Mouse (Mus musculus) gastrocnemius, postnatal 25 days (tissue): ENCODE results near the gene Gm11020. TPM values are rescaled to one million over a fixed set of nuclear protein-coding genes. Genes with fewer than 3 reads are reported as not detected.

ENCODE experiments used
- DNase-seq: peaks from one replicate; pipeline ENCODE4 v3.0.0; 2022
- total RNA-seq, 2 experiments: library from RNA; stranded (reverse); gene quantifications; 1 replicate in 1 of 2; 2 replicates in 1 of 2; pipeline ENCODE4 v1.2.3; 2021

Gene Gm11020
- total RNA-seq, 2 experiments from 2014 or later: not detected

GRCm38 (mm10) chr8:104342426-104342825 lies 21.1 kb downstream of the Gm11020 start:
- DNase-seq: no peak

DNA sequence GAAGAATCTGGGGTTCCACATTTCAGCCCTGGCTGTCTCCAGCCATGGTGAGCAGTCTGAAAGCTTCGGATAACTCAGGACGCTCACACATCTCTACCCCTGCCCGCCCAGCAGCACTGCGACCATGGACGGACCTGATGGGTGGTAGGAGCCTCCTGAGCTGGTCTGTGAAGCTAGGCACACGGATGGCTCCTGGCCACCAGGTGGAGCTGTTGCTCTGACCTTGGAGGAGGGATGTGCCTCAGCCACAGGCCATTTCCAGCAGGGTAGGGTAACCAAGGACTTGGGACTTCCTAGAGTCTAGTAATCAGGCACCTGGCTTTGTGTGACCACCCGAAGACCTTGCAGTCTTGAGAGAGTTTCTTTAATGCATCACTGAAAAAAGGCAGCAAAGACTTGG lies 22.6 kb downstream of the Gm11020 start:
- DNase-seq: peak; percentile 76

- no peak for DNase-seq
These were observed 23.3 kb downstream of the Gm11020 start for GRCm38 (mm10) chr8:104344622-104345021.

DNA sequence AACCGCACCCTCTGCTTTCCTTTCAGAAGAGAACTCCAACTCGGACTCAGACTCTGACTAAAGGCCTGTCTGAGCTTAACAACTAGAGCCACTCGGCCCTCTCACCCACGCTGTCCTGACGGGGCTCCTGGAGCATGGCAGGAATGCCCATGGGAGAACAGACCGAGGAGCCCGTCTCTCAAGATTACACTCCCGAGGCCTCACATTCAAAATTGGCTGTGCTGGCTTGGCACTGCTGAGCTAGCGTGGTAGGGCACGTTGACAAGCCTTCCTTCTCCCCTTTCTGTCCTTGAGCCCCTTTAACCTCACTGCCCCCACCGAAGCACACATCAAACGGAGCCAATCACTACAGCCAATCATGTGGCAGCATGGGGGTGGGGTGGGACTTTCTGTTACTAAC lies 25.3 kb downstream of the Gm11020 start:
- no peak for DNase-seq

DNA sequence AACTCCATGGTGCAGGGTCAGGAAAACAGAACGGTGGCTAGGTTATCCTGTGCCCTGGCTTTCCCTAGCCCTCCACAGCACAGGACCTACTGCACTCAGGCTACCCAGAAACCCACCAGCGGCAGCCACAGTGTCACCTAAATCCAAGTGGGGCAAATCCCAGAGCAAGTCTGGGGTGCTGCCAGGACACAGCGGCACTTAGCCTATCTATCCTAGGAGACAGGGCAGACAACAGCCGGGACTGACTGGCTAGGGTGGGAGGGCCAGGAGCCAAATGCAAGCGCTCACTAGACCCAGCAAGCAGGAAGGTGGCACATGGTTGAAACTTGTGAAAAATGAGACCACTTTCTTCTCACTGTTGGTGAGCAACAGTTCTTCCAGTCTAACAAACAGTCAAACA lies 27.6 kb downstream of the Gm11020 start:
- DNase-seq: no peak

DNA sequence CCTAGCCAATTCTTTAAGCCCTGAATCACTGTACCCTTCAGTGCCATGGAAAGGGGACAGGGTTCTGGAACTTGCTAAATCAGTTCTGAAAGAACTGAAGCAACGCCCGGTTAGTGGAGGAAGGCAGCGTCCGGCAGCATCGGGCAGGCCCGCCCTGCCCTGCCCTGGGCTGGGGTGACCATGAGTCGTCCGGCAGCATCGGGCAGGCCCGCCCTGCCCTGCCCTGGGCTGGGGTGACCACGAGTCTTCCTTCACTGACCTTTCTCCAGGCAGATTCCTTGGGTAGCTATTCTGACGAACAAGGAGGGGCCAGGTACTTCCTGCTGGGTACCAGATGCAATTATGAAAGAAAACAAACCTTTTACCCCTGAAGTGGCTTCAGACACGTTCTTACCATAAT lies 28.7 kb downstream of the Gm11020 start:
- DNase-seq: no peak

DNA sequence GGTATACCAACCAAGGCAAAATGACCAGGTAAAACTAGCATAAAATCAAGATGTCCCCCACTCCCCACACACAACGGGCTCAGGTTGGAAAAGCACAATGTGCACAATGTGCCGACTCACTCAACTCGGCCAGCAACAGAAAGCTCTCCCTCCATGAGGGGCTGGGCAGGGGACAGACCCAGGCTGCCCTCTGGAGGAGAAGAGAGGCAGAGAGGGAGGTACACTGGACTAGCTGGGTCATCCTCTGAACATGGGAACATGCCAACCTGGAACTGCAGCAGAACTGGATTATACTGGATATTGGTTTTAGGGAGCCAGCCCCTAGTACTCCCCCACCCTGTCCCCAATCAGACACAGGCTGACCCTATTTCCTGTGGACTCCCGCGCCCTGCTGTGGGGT lies 31.8 kb downstream of the Gm11020 start:
- no peak for DNase-seq

DNA sequence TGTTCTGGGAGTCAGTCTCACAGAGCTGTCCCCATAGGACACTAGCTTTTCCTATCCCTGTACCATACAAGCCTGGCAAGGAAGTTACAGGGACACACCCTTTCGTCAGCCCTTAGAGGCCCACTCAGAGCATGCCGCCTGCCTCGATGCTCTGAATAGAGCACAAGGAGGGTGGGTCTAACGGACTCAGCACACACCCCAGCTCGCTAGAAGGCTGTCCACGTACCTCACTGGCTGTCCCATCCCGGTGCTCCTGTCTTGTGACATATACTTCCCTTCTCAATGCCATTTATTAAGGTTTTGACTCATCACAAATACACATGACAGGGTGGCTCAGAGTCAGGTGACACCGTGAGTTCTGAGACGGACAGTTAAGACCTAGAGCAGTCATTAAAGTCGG lies 33.1 kb downstream of the Gm11020 start:
- no peak for DNase-seq

DNA sequence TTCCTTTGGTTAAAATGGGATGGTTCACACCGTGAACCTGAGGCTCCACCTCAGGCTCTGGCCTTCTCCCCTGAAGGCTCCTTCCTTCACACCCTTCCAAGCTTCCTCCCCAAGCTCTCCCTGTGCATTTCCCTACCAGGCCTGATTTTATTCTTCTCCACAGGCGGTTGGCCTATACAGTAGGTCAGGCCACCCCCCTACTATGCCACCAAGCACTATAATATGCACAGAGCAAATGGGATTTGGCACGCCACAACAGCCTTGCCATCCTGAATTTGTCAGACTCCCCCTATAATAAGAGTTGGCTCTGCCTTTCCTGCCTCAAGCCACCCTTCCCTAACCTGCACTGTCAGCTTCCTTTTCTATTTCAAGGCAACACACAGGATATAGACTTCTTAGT lies 37.3 kb downstream of the Gm11020 start:
- no peak for DNase-seq

DNA sequence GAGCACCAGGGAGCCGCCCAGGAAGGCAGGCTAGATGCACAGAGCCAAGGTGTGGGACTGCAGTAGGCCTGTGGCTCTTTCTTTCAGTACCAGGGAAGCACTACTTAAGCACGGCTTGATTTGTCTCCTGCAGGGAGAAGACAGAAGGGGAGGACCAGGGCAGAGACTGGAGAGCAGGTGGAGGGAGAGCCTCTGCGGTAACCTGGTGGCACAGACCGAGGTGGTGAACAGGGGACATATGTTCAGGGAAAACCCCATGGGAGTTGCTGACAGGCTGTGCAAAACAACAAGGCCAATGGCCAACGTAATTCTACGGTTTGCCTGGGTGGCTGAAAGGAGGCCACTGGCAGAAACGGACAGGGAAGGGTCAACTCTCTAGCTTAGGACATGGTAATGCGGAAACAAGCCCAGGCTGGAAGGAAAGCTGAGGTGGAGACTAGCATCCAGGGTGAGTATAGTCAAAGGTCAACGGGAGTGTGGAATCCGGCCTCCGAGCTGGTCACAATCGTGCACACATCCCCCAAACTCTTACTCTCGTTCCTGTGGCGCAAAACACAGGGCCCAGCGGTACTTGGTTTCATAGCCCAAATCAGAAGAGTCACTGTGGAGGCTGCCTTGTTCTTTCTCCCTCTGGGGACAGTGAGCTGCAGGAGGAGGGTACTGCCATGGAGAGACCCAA lies 38.5 kb downstream of the Gm11020 start:
- no peak for DNase-seq

DNA sequence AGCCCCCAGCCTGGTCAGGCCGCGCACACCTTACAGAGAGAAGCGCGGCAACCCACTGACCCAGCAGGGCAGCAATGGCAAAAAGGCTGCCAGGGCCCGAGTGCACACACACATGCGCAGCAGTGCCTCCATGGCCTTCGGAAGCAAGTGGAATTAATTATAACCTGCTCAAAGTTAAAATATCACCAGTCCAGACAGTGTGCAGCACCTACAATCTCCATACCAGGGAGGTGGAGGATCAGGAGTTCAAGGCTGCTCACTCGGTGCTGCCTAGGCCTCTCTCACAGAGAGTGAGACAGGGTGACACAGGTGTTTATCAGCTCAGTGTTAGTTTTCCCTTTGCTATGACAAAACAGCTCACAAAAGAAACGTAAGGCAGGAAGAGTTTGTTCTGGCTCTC lies 44.3 kb downstream of the Gm11020 start:
- DNase-seq: no peak

GRCm38 (mm10) chr8:104367398-104367797 lies 46.0 kb downstream of the Gm11020 start:
- DNase-seq: no peak

DNA sequence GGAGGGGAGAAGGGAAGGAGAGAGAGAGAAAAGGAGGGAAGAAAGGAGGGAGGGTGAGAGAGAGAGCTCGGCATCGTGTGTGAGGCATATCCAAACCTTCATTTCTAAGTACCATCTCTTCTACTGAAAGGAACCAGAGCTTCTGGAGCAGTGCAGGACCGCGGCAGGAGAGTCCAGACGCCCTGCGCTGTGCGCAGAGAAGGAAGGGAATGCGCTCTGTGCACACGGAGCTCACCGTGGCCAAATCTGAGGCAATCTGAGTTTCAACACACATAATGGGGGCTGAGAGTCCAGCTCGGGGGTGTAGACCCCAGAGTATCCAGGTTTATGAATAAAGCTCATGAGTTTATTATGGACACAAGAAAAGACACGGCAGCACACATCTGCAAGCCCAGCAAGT lies 48.2 kb downstream of the Gm11020 start:
- no peak for DNase-seq

DNA sequence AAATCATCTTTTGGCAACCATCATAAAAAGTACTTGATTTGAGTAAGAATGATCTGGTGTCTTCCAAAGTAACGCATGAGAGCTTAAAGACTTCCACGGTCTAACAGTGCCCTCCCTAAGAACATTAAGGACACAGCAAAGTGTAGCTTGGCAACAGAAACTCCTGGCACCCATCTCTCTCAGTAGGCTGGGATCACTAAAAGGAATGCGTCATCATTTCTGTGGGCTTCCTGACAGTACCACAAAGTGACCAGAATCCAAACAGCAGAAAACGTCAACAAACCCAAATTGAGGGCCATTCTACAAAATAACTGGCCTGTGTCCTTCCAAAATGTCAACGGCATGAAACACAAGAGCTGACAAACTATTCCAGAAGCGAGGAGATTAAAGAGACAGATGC lies 48.7 kb downstream of the Gm11020 start:
- DNase-seq: peak; percentile 22

DNA sequence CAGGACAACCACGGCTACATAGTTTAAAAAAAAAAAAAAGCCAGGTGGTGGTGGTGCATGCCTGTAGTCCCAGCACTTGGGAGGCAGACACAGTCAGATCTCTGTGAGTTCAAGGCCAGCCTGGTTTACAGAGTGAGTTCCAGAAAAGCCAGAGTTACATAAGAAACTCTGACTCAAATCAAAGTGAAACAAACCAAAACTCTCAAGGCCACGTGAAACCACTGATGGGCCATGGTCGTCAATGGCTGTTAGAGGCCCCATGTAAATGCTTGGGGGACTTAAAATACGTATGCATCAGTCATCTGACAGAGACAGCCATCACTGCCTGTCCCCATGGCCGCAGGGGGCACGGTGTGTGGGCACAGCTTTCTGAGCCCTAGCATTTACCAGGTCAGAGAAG lies 49.8 kb downstream of the Gm11020 start:
- no peak for DNase-seq

Other genes starting within 250 kb of the Gm11020 start
- 10 to 100 TPM; 41.8 to 51.9 TPM for gene Cdh5, start 219.9 kb upstream of the Gm11020 start, total RNA-seq
- gene Bean1, start 151.1 kb upstream of the Gm11020 start, total RNA-seq: under 1 TPM; 0.27 to 0.31 TPM
- gene Tk2, start 73.0 kb upstream of the Gm11020 start, total RNA-seq: 1 to 10 TPM; 2.7 to 3.8 TPM
- 1 to 10 TPM; 1.7 to 2.9 TPM for gene Cklf, start 70.7 kb upstream of the Gm11020 start, total RNA-seq
- not detected for gene Cmtm2a, start 28.4 kb upstream of the Gm11020 start, total RNA-seq
- gene Gm45711, start 11.5 kb upstream of the Gm11020 start, total RNA-seq: not detected
- not detected for gene Cmtm1, start 11.4 kb upstream of the Gm11020 start, total RNA-seq
- gene Cmtm2b, start 663 bp downstream of the Gm11020 start, total RNA-seq: not detected
- gene Cmtm3, start 17.8 kb downstream of the Gm11020 start, total RNA-seq: 10 to 100 TPM in 1 of 2 experiments, 1 to 10 TPM in 1; 8.5 to 10.3 TPM
- 1 to 10 TPM; 3.7 to 4.1 TPM for gene Cmtm4, start 74.2 kb downstream of the Gm11020 start, total RNA-seq
- 100 to 1,000 TPM in 1 of 2 experiments, 10 to 100 TPM in 1; 63.2 to 101 TPM for gene Dync1li2, start 121.5 kb downstream of the Gm11020 start, total RNA-seq
- gene Terb1, start 188.3 kb downstream of the Gm11020 start, total RNA-seq: under 1 TPM in 1 of 2 experiments, not detected in 1; 0.10 TPM
- gene Nae1, start 213.1 kb downstream of the Gm11020 start, total RNA-seq: 10 to 100 TPM; 19.7 to 22.8 TPM
- 1 to 10 TPM; 1.0 to 1.2 TPM for gene Car7, start 213.1 kb downstream of the Gm11020 start, total RNA-seq